Mouse (Mus musculus): Measurements from ENCODE around the gene Sowahc. TPM values are rescaled to one million over a fixed set of nuclear protein-coding genes. Genes with fewer than 3 reads are reported as not detected.
A peak's percentile ranks its signal among the peaks of the same experiment; 100 is the strongest.

Sowahc gene
- 1 to 10 TPM; 1.2 to 1.3 TPM for total RNA-seq (2021)
- 1.0 and 1.4 TPM in 2 replicates for polyA plus RNA-seq (2012; rRNA removed)
- long read RNA-seq = 0 reads

- H3K36me3 ChIP-seq (ENCODE audit: control insufficient read depth, insufficient read depth, low read length) = peaks cover 3% of the 10 kb centered on the region; the same call in 1 of the 2 replicates
- H3K4me1 ChIP-seq (ENCODE audit: control insufficient read depth, insufficient read depth, low read length) = peaks cover 5% of the 10 kb centered on the region
- no peaks in the 10 kb centered on the region for H3K27me3 ChIP-seq (ENCODE audit: control insufficient read depth, insufficient read depth, low read length)
- H3K79me2 ChIP-seq (replicated peaks; ENCODE audit: control insufficient read depth, insufficient read depth, low read length) = no peaks in the 10 kb centered on the region
- under 1% methylated on average over 80 of the region's 84 CpGs for WGBS
- H3K27ac ChIP-seq = peak within 1 kb of the TSS; percentile 98
- intact Hi-C loops (cut with DNase I) = loop anchor here (1.0 to 5.0 kb wide), 4 partner anchors 46 to 395 kb away; partner anchors contain the start of genes Gm10322, Mcu and P4ha1
- H3K4me3 ChIP-seq = peak within 1 kb of the TSS; percentile 80
- DNase-seq = peak; percentile 99
- TF ChIP-seq POLR2A (IDR thresholded peaks at IDR 0.05; ENCODE audit: insufficient read depth, low read depth, low read length) (peak; percentile 75), EP300 (IDR thresholded peaks at IDR 0.05; ENCODE audit: insufficient read depth, low read depth, low read length) (0 out of 2 replicates have a peak, but pooled peaks have one; percentile 40), CTCF (IDR thresholded peaks at IDR 0.05) (no peak)
- H3K9ac ChIP-seq (ENCODE audit: low read depth, low read length) = peak within 1 kb of the TSS; percentile 88
These were observed at the start of gene Sowahc, which contains the start of gene Sept10 for GRCm38 (mm10) chr10:59221473-59222270. Sowahc (plus strand) TSS chr10:59221953. Sept10 (minus strand) TSS chr10:59221847.

GRCm38 (mm10) chr10:59172539-59172938 lies 49.2 kb upstream of the Sowahc start:
- 100% methylated on average over 1 of the region's 1 CpGs for WGBS
- no peaks in the 10 kb centered on the region for H3K27me3 ChIP-seq (ENCODE audit: control insufficient read depth, insufficient read depth, low read length)
- no peak overlapping the region for H3K4me3 ChIP-seq
- H3K27ac ChIP-seq = no peak overlapping the region
- H3K9ac ChIP-seq (ENCODE audit: low read depth, low read length) = no peak overlapping the region
- DNase-seq = no peak
- no peaks in the 10 kb centered on the region for H3K79me2 ChIP-seq (replicated peaks; ENCODE audit: control insufficient read depth, insufficient read depth, low read length)
- no peaks in the 10 kb centered on the region for H3K4me1 ChIP-seq (ENCODE audit: control insufficient read depth, insufficient read depth, low read length)
- no peaks in the 10 kb centered on the region for H3K36me3 ChIP-seq (ENCODE audit: control insufficient read depth, insufficient read depth, low read length)
- TF ChIP-seq CTCF (IDR thresholded peaks at IDR 0.05) (peak; percentile 46), POLR2A (IDR thresholded peaks at IDR 0.05; ENCODE audit: insufficient read depth, low read depth, low read length) (no peak), EP300 (IDR thresholded peaks at IDR 0.05; ENCODE audit: insufficient read depth, low read depth, low read length) (no peak)
- intact Hi-C loops (cut with DNase I) = no loop called here

DNA sequence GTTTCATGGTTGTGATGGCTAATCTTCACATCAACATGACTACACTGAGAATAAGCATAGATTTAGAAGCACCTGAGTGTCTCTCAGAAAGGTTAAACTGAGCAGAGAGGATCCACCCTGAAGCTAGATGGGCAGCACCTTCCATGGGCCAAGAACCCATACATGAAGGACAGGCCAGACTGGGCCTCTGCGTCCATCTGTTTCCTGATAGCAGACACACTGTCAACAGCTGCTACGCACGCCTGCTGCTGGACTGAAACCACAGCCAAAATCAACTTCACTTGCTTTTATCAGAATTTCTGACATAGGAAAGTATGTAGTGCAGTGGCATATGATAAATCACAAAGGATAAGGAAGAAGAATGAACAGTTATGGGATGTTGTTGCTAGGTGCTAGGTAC lies 42.1 kb upstream of the Sowahc start:
- no peak overlapping the region for H3K9ac ChIP-seq (ENCODE audit: low read depth, low read length)
- intact Hi-C loops (cut with DNase I) = loop anchor here (5.0 kb wide), 1 partner anchor 38 kb away; no protein-coding TSS in a partner anchor
- 57% methylated on average over 3 of the region's 3 CpGs for WGBS
- H3K4me3 ChIP-seq = no peak overlapping the region
- TF ChIP-seq CTCF (IDR thresholded peaks at IDR 0.05) = no peak
- TF ChIP-seq EP300 (IDR thresholded peaks at IDR 0.05; ENCODE audit: insufficient read depth, low read depth, low read length) = no peak
- no peak overlapping the region for H3K27ac ChIP-seq
- no peak for DNase-seq
- H3K79me2 ChIP-seq (replicated peaks; ENCODE audit: control insufficient read depth, insufficient read depth, low read length) = no peaks in the 10 kb centered on the region
- 0 out of 2 replicates have a peak, but pooled peaks cover 3% of the 10 kb centered on the region for H3K36me3 ChIP-seq (ENCODE audit: control insufficient read depth, insufficient read depth, low read length)
- H3K27me3 ChIP-seq (ENCODE audit: control insufficient read depth, insufficient read depth, low read length) = no peaks in the 10 kb centered on the region
- H3K4me1 ChIP-seq (ENCODE audit: control insufficient read depth, insufficient read depth, low read length) = no peaks in the 10 kb centered on the region

GRCm38 (mm10) chr10:59182306-59182705 lies 39.4 kb upstream of the Sowahc start:
- H3K4me3 ChIP-seq = no peak overlapping the region
- H3K27me3 ChIP-seq (ENCODE audit: control insufficient read depth, insufficient read depth, low read length) = no peaks in the 10 kb centered on the region
- H3K36me3 ChIP-seq (ENCODE audit: control insufficient read depth, insufficient read depth, low read length) = 0 out of 2 replicates have a peak, but pooled peaks cover 3% of the 10 kb centered on the region
- intact Hi-C loops (cut with DNase I) = no loop called here
- WGBS = 57% methylated on average over 3 of the region's 3 CpGs
- no peak overlapping the region for H3K27ac ChIP-seq
- no peak overlapping the region for H3K9ac ChIP-seq (ENCODE audit: low read depth, low read length)
- no peaks in the 10 kb centered on the region for H3K4me1 ChIP-seq (ENCODE audit: control insufficient read depth, insufficient read depth, low read length)
- no peaks in the 10 kb centered on the region for H3K79me2 ChIP-seq (replicated peaks; ENCODE audit: control insufficient read depth, insufficient read depth, low read length)
- TF ChIP-seq CTCF (IDR thresholded peaks at IDR 0.05) (no peak), EP300 (IDR thresholded peaks at IDR 0.05; ENCODE audit: insufficient read depth, low read depth, low read length) (no peak), POLR2A (IDR thresholded peaks at IDR 0.05; ENCODE audit: insufficient read depth, low read depth, low read length) (no peak)
- DNase-seq = no peak

DNA sequence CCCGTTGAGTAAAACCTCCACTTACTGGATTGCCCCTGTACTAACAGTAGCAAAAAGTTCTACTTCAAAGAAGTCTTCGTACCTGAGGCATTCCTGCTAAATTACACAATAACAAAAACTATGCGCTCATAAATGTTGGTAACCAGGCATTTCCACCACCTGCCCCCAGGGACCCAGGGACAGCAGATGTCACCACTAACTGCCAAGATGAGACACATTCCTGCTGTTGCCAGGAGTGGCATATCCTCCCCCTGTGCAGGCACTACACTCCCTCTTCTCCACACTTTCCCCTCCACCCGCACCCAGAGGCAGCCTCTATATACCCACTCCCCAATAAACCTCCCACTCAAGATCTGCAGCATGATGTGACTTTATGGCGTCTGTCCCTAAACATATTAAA lies 26.9 kb upstream of the Sowahc start:
- no peak overlapping the region for H3K9ac ChIP-seq (ENCODE audit: low read depth, low read length)
- intact Hi-C loops (cut with DNase I) = no loop called here
- H3K36me3 ChIP-seq (ENCODE audit: control insufficient read depth, insufficient read depth, low read length) = no peaks in the 10 kb centered on the region
- no peak overlapping the region for H3K27ac ChIP-seq
- no peak overlapping the region for H3K4me3 ChIP-seq
- WGBS = 59% methylated on average over 5 of the region's 5 CpGs
- no peaks in the 10 kb centered on the region for H3K27me3 ChIP-seq (ENCODE audit: control insufficient read depth, insufficient read depth, low read length)
- no peak for DNase-seq
- TF ChIP-seq POLR2A (IDR thresholded peaks at IDR 0.05; ENCODE audit: insufficient read depth, low read depth, low read length) (no peak), CTCF (IDR thresholded peaks at IDR 0.05) (no peak), EP300 (IDR thresholded peaks at IDR 0.05; ENCODE audit: insufficient read depth, low read depth, low read length) (no peak)
- H3K79me2 ChIP-seq (replicated peaks; ENCODE audit: control insufficient read depth, insufficient read depth, low read length) = no peaks in the 10 kb centered on the region
- H3K4me1 ChIP-seq (ENCODE audit: control insufficient read depth, insufficient read depth, low read length) = no peaks in the 10 kb centered on the region

DNA sequence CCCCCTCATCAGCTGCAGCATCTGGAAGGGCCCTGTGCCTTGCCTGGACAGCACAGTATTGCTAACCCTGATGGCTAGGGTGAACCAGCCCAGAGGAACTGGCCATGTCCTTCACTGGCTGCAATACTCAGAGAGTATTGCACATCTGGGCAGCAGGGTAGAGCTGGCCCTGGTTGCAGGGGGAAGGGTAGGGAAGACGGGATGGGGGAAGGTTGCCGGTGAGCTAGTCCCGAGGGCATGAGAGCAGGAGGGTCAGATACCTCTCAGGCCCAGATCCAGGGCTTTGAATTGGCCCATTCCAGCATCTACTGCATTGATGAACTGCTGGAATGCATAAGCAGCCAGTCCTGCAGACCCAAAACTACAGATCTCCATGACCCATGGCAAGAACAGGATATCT lies 25.0 kb upstream of the Sowahc start:
- H3K4me3 ChIP-seq = no peak overlapping the region
- H3K9ac ChIP-seq (ENCODE audit: low read depth, low read length) = no peak overlapping the region
- TF ChIP-seq POLR2A (IDR thresholded peaks at IDR 0.05; ENCODE audit: insufficient read depth, low read depth, low read length) (no peak), EP300 (IDR thresholded peaks at IDR 0.05; ENCODE audit: insufficient read depth, low read depth, low read length) (no peak), CTCF (IDR thresholded peaks at IDR 0.05) (no peak)
- no peaks in the 10 kb centered on the region for H3K79me2 ChIP-seq (replicated peaks; ENCODE audit: control insufficient read depth, insufficient read depth, low read length)
- 95% methylated on average over 3 of the region's 3 CpGs for WGBS
- no peaks in the 10 kb centered on the region for H3K27me3 ChIP-seq (ENCODE audit: control insufficient read depth, insufficient read depth, low read length)
- H3K27ac ChIP-seq = no peak overlapping the region
- no peaks in the 10 kb centered on the region for H3K4me1 ChIP-seq (ENCODE audit: control insufficient read depth, insufficient read depth, low read length)
- intact Hi-C loops (cut with DNase I) = no loop called here
- no peaks in the 10 kb centered on the region for H3K36me3 ChIP-seq (ENCODE audit: control insufficient read depth, insufficient read depth, low read length)
- DNase-seq = no peak
